Mouse (Mus musculus) adrenal gland, postnatal 25 days (tissue): Measurements from ENCODE around the gene Rsph4a. TPM values are rescaled to one million over a fixed set of nuclear protein-coding genes. Genes with fewer than 3 reads are reported as not detected.
"Not testable (repeated sequence)": the region's sequence is repeated elsewhere in the genome, so short reads cannot be mapped to it uniquely, and the experiment has no call there.

Experiments used
- DNase-seq: peaks from one replicate; pipeline ENCODE4 v3.0.0; 2021; ENCODE audit warnings: mixed read lengths
- long read RNA-seq: library from polyadenylated mRNA; stranded (forward); transcript quantifications from one replicate; pipeline ENCODE4 v2.0.0, GENCODE M21; 2021
- total RNA-seq: library from RNA; stranded (reverse); gene quantifications from 2 replicates; pipeline ENCODE4 v1.2.3, GENCODE M21; 2021

The Rsph4a gene
- total RNA-seq: 0.71 and 0.73 TPM in 2 replicates
- long read RNA-seq: 0 reads

- DNase-seq: peak; percentile 43
Measured at GRCm38 (mm10) chr10:33904530-33905481, at the start of gene Rsph4a. Rsph4a (plus strand) TSS chr10:33905111.

GRCm38 (mm10) chr10:33857421-33857820 is 47.5 kb upstream of the Rsph4a start, which contains the start of gene Sult3a1:
Sult3a1 (plus strand) TSS chr10:33857721.
- no peak for DNase-seq

GRCm38 (mm10) chr10:33865994-33866393 is 38.9 kb upstream of the Rsph4a start:
- DNase-seq: no peak

GRCm38 (mm10) chr10:33870441-33870840 is 34.5 kb upstream of the Rsph4a start:
- DNase-seq: no peak

- DNase-seq: no peak
Measured at GRCm38 (mm10) chr10:33872672-33873398, 32.1 kb upstream of the Rsph4a start.

- not testable (repeated sequence) for DNase-seq
Measured at GRCm38 (mm10) chr10:33882411-33882810, 22.5 kb upstream of the Rsph4a start.

GRCm38 (mm10) chr10:33901520-33901919 is 3.4 kb upstream of the Rsph4a start:
- DNase-seq: not testable (repeated sequence)

GRCm38 (mm10) chr10:33905489-33905888 is 578 bp downstream of the Rsph4a start:
- no peak for DNase-seq

GRCm38 (mm10) chr10:33940702-33941101 is 35.8 kb downstream of the Rsph4a start:
- no peak for DNase-seq

GRCm38 (mm10) chr10:33945390-33945789 is 40.5 kb downstream of the Rsph4a start:
- no peak for DNase-seq

GRCm38 (mm10) chr10:33946336-33946735 is 41.4 kb downstream of the Rsph4a start:
- no peak for DNase-seq

- peak; percentile 79 for DNase-seq
Measured at GRCm38 (mm10) chr10:33950803-33951583, 46.1 kb downstream of the Rsph4a start, which contains the start of gene Zup1. Zup1 (minus strand) TSS chr10:33951269.

- no peak for DNase-seq
Measured at GRCm38 (mm10) chr10:33952509-33952908, 47.6 kb downstream of the Rsph4a start.

Other genes with a start within 250 kb of the Rsph4a start
- gene Sult3a2, start 118.4 kb upstream of the Rsph4a start, total RNA-seq: not detected in 2 replicates
- gene Sult3a1, start 47.4 kb upstream of the Rsph4a start, total RNA-seq: not detected in 2 replicates
- 12.3 and 20.2 TPM in 2 replicates for gene Zup1, start 46.2 kb downstream of the Rsph4a start, total RNA-seq
- gene Rwdd1, start 114.5 kb downstream of the Rsph4a start, total RNA-seq: 88.3 and 95.6 TPM in 2 replicates
- not detected in 2 replicates for gene Trappc3l, start 132.5 kb downstream of the Rsph4a start, total RNA-seq
- not detected in 2 replicates for gene Calhm4, start 139.2 kb downstream of the Rsph4a start, total RNA-seq
- 0.15 TPM in 1 of 2 replicates, not detected in the other for gene Calhm5, start 191.4 kb downstream of the Rsph4a start, total RNA-seq
- 1.2 and 1.3 TPM in 2 replicates for gene Calhm6, start 222.9 kb downstream of the Rsph4a start, total RNA-seq